Mouse (Mus musculus) kidney, postnatal 4 days (tissue): ENCODE measurements around the gene Tuba1c.
A peak's percentile ranks its signal among the peaks of the same experiment; 100 is the strongest.
"Not testable (repeated sequence)": the region's sequence is repeated elsewhere in the genome, so short reads cannot be mapped to it uniquely, and the experiment has no call there.

Experiments used
- DNase-seq, 2 experiments: peaks; one replicate each; pipeline ENCODE4 v3.0.0; 2021; ENCODE audit warnings: mixed read lengths in 2 of 2

Tuba1c gene

DNA sequence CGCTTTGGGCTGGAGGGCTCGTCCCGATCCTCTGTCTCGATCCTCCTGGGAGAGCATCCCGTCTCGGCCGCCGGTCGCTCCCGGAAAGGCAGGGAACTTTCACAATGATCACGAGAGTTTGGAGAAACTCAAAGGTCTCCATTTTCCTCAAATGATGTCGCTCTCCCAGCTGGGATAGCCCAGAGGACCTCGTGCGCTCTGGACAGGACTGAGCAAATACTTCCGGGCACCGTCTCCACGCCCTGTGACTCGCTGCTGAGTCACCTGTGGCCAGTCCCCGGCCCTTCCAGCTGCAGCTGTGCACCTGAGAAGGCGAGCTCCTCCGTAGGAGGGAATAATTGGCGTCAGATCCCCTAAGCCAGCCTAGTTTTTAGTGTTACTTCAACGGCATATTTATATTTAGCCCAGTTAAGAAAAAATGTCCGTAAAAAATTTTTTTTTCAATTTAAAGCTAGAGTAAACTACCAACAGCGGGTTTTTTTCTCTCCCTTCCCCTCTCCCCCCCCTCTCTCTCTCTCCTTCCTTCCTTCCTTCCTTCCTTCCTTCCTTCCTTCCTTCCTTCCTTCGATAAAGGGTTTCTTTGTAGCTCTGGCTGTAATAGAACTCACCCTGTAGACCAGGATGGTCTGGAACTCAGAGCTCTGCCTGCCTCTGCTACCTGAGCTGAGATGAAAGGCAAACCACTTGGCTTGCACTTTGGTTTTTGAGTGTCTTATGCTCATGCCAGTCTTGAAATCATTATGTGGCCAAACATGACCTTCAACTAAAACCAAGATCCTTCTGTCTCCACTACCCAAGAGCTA is 1.1 kb downstream of the Tuba1c start:
- peak; percentile 59 to 76 for DNase-seq

DNA sequence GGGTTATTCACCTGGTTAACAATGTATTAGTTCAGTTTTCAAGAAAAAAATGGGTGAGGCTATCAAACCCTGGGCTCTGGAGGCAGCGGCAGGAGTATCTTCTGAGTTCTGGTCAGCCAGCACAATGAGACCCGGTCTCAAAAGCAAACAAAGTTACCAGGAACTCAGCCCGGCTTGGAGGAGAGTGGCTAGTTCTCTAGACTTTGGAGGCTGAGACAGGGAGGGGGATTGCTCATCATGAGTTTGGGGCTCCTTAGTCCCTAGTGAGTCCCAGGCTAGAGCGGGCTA is 1.6 kb downstream of the Tuba1c start:
- no peak for DNase-seq

- no peak for DNase-seq
These were observed 2.5 kb downstream of the Tuba1c start for GRCm38 (mm10) chr15:99032041-99032725.

GRCm38 (mm10) chr15:99032726-99033250 is 3.1 kb downstream of the Tuba1c start:
- peak in 1 of 2 experiments; percentile 46 for DNase-seq

DNA sequence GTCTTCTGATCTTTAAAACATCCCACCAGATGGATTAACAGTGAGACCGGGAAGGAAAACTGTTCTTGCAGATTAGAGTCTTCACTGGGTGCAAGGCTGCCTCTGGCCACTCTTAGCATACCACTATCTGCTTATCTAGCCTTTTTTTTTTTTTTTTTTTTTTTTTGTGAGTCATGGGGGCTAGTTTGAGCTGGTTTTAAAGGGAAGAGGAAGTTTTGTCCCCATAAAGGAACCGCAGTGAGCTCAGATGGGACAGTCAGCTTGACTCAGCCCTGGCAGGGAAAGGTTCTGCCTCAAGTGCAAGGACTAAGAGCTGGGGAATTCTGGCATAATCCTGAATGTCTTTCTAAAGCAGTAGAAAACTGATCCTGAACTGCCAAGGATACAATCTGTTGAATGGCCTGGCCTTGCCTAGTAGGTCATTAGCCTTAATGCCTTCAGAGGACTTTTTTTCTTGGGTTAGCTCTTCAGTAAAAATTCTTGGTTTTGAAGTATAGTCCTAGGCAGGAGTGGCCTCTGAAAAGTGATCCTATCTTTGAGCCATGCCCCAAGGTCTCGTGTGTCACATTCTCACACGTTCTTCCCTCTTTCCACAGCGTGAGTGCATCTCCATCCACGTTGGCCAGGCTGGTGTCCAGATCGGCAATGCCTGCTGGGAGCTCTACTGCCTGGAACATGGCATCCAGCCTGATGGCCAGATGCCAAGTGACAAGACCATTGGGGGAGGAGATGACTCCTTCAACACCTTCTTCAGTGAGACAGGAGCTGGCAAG is 4.0 kb downstream of the Tuba1c start:
- DNase-seq = no peak

GRCm38 (mm10) chr15:99035431-99035830 is 5.7 kb downstream of the Tuba1c start:
- peak in 1 of 2 experiments; percentile 55 for DNase-seq

DNA sequence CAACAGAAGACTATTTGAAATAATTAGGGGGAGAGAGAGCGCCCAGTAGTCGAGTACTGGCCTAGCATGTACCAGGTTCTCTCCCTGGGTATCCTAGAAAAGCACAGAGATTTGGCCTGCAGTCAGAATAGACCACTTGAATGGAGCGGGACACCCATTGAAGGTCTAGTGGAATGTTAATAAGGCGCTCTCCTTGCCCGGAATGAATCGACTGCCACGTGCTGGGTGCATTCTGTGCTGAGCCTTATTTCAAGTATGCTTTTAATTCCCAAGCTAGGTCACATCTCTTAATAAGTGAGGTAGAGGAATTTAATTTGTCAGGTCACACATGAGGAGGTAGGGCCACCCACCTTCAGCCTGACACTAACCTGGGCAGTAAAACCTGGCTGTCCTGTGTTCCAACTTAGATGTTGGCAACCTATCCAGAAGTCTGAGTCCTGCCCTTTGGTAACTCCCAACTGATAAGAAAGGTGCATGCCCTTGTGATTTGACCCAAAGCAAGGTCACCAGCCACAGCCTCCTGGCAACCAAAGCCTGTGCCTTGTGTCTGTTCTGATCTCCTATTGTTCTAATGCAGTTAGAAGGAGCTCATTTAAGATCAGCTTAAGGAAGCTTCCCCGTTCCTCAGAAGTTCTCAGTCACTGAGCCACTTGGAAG is 6.7 kb downstream of the Tuba1c start:
- DNase-seq = no peak

DNA sequence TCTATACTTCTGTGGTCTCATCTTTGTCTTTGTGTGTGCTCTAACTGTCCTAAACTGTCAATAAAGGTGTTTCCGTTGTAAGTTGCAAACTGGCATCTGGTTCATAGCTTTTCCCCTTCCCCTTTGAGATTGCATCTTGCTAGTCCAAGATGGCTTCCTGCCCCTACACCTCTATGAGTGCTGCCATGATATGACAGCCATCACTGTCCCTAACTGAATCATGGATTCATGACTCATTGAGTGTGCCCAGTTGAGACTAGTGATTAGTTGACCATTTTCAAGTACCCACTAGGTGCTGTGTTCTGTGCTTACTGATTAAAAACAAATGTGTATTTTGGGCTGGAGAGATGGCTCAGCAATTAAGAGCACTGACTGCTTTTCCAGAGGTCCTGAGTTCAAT is 8.3 kb downstream of the Tuba1c start:
- no peak for DNase-seq

GRCm38 (mm10) chr15:99038797-99039196 is 9.1 kb downstream of the Tuba1c start:
- no peak for DNase-seq

- no peak for DNase-seq
These were observed 9.6 kb downstream of the Tuba1c start for GRCm38 (mm10) chr15:99039306-99039705.

GRCm38 (mm10) chr15:99039996-99040919 is 10.6 kb downstream of the Tuba1c start:
- no peak for DNase-seq

DNA sequence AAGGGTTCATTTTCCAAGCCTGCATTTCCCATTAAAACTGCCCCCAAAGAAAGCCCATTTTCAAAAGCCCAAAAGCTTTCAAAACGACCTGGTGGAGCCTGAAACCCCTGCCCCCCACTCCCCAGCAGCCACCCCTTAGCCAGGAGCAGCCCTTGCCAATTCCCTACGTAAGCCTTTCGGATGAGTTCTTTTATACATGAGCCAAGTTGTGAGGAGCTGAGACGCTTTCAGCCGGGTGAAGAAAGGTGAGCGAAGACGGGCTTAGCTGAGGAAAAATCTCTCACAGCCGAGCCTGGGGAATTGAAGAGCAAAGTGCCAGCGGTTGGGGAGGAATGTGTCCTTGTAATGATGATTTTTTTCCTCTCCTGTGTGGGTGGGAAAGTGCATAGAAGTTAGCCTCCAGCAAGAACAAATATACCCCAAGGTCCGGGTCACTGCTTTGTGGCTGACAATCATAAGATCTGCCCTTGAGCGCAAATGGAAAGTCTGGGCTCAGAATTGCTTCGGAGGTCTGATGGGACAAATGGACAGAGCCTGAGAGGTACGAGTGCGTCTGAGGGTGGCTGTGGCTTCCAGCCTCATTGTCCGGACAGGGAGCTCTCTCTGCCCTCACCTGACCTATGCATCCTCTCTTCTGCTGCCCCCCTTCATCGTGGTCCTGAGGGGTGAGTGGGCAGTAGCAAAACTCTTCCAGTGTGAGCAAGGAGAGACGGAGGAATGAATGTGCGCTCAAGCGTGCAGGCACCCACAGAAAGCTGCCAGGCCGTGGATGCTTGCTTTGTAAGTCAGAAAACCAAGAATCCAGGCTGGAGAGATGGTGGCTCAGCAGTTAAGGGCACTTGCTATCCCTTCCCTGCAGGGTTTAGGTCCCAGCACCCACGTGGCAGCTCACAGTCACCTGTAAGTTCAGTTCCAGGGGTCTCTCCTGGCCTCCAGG is 11.5 kb downstream of the Tuba1c start:
- DNase-seq = peak in 1 of 2 experiments; percentile 55

- no peak for DNase-seq
These were observed 12.6 kb downstream of the Tuba1c start for GRCm38 (mm10) chr15:99042334-99042733.

GRCm38 (mm10) chr15:99044854-99045253 is 15.2 kb downstream of the Tuba1c start:
- DNase-seq = peak in 1 of 2 experiments; percentile 56

- DNase-seq = not testable (repeated sequence)
These were observed 16.0 kb downstream of the Tuba1c start for GRCm38 (mm10) chr15:99045734-99046133.

- peak; percentile 73 to 76 for DNase-seq
These were observed 20.0 kb downstream of the Tuba1c start for GRCm38 (mm10) chr15:99049473-99050253.

DNA sequence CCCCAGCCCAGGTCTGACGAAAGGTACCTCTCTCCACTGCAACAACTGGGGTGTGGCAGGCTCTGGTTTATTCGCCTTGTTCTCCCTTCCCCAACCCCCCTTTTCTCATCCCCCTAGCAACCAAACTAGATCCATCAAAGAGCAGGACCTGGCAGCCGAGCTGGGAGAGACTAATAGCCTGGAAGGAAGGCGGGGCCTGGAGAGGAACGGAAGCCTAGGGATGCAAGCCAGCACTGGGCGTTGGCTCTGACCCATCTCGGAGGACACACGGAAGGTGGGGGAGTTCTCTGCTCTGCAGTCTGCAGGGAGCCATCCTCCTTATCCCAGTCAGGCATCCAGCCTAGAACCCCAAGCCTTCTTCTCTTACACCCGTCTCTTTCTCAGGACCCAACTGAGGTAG is 23.7 kb downstream of the Tuba1c start:
- DNase-seq = peak; percentile 44 to 58

DNA sequence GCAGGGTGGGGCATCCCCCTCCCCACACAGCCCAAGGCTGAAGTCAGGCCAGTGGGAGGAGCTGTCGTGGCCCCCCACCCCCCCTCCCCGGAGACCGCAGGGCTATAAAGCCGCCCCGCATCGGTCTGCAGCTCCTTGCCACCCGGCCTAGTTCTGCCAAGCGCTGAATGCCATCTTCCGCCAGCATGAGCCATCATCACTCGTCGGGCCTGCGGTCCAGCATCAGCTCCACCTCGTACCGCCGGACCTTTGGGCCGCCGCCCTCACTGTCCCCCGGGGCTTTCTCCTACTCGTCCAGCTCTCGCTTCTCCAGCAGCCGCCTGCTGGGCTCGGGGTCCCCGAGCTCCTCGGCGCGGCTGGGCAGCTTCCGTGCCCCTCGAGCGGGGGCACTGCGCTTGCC is 25.3 kb downstream of the Tuba1c start, which contains the start of gene Prph:
TSS of gene Prph (plus strand) at position 135 of the 400 bp plus-strand sequence.
- no peak for DNase-seq

DNA sequence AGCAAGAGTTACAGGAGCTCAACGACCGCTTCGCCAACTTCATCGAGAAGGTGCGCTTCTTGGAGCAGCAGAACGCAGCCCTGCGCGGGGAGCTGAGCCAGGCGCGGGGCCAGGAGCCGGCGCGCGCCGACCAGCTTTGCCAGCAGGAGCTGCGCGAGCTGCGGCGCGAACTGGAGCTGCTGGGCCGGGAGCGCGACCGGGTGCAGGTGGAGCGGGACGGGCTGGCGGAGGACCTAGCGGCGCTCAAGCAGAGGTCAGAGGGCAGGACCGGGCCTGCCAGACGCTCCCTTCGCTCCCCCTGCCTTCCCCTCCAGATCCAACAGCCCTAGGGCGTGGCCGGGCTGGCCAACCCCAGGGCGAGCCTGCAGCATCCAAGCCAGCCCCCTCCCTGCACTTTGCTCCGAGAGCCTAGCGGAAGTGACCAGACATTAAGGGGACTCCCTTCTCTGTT is 25.8 kb downstream of the Tuba1c start:
- DNase-seq = peak; percentile 48 to 62
